Mouse (Mus musculus) kidney, adult 2 months (tissue): ENCODE measurements around the gene Sspo.
"Not testable (repeated sequence)": the region's sequence is repeated elsewhere in the genome, so short reads cannot be mapped to it uniquely, and the experiment has no call there.

Experiments
- CTCF ChIP-seq: fragments of 200-500 bp; conservative IDR thresholded peaks from 2 replicates; pipeline ENCODE4 v1.5.1; 2011; ENCODE audit warnings: low read depth, mild to moderate bottlenecking, control low read depth, low read length, moderate library complexity, mixed read lengths; ENCODE audit not compliant: insufficient read depth, insufficient read length
- POLR2A ChIP-seq: fragments of 200-500 bp; IDR thresholded peaks from one replicate; pipeline ENCODE4 v1.6.1; 2011; ENCODE audit warnings: low read depth, low read length, control low read depth

- TF ChIP-seq CTCF, POLR2A: not testable (repeated sequence)
Observed at GRCm38 (mm10) chr6:48524882-48525281, 76.9 kb downstream of the Sspo start.
